Mouse (Mus musculus): ENCODE results near the gene Pik3c2g.

Pik3c2g gene

GRCm38 (mm10) chr6:139586892-139587291, at the start of gene Pik3c2g:
Gene Pik3c2g, plus strand, starts transcription at chr6:139587221.
- peak; percentile 23 to 27 for DNase-seq

- peak in 1 of 2 experiments; percentile 6 for DNase-seq
Measured at GRCm38 (mm10) chr6:139538469-139538868, 48.6 kb upstream of the Pik3c2g start.

GRCm38 (mm10) chr6:139555537-139556179, 31.4 kb upstream of the Pik3c2g start:
- DNase-seq: no peak

GRCm38 (mm10) chr6:139569211-139569610, 17.8 kb upstream of the Pik3c2g start:
- DNase-seq: peak in 1 of 2 experiments; percentile 26

- no peak for DNase-seq
Measured at GRCm38 (mm10) chr6:139575854-139576253, 11.2 kb upstream of the Pik3c2g start.

- peak in 1 of 2 experiments; percentile 13 for DNase-seq
Measured at GRCm38 (mm10) chr6:139576261-139577014, 10.6 kb upstream of the Pik3c2g start.

GRCm38 (mm10) chr6:139577026-139577861, 9.8 kb upstream of the Pik3c2g start:
- no peak for DNase-seq

- no peak for DNase-seq
Measured at GRCm38 (mm10) chr6:139587478-139587877, 457 bp downstream of the Pik3c2g start.

- DNase-seq: peak; percentile 81 to 90
Measured at GRCm38 (mm10) chr6:139588409-139588808, 1.4 kb downstream of the Pik3c2g start.

GRCm38 (mm10) chr6:139589291-139589690, 2.3 kb downstream of the Pik3c2g start:
- DNase-seq: peak; percentile 81 to 82

GRCm38 (mm10) chr6:139589854-139590253, 2.8 kb downstream of the Pik3c2g start:
- DNase-seq: peak; percentile 65 to 66

- no peak for DNase-seq
Measured at GRCm38 (mm10) chr6:139592081-139592480, 5.1 kb downstream of the Pik3c2g start.

GRCm38 (mm10) chr6:139596433-139596832, 9.4 kb downstream of the Pik3c2g start:
- no peak for DNase-seq

- DNase-seq: no peak
Measured at GRCm38 (mm10) chr6:139599216-139599615, 12.2 kb downstream of the Pik3c2g start.

GRCm38 (mm10) chr6:139618774-139619173, 31.8 kb downstream of the Pik3c2g start:
- no peak for DNase-seq

- DNase-seq: no peak
Measured at GRCm38 (mm10) chr6:139624756-139625155, 37.7 kb downstream of the Pik3c2g start.

GRCm38 (mm10) chr6:139634561-139634960, 47.5 kb downstream of the Pik3c2g start:
- no peak for DNase-seq

- peak; percentile 14 to 68 for DNase-seq
Measured at GRCm38 (mm10) chr6:139655399-139655798, 68.4 kb downstream of the Pik3c2g start.

GRCm38 (mm10) chr6:139662462-139662861, 75.4 kb downstream of the Pik3c2g start:
- peak in 1 of 2 experiments; percentile 40 for DNase-seq

GRCm38 (mm10) chr6:139718416-139718984, 131.5 kb downstream of the Pik3c2g start:
- no peak for DNase-seq

GRCm38 (mm10) chr6:139719639-139720221, 132.7 kb downstream of the Pik3c2g start:
- no peak for DNase-seq

Data from kidney, postnatal 36 days (tissue).